Mouse (Mus musculus) midbrain, embryonic 14.5 days (tissue): Measurements from ENCODE around the gene Gm5475. TPM values are rescaled to one million over a fixed set of nuclear protein-coding genes. Genes with fewer than 3 reads are reported as not detected.

Experiments
- ATAC-seq: fragments of 200-750 bp; cut with Nextera tagmentation; 2 replicates; pipeline ENCODE4 v1.8.0; 2017; ENCODE audit warnings: moderate number of reproducible peaks, moderate library complexity; ENCODE audit not compliant: low FRiP score, low TSS enrichment
- DNase-seq: peaks from one replicate; pipeline ENCODE4 v3.0.0-alpha.2; 2015
- H3K27ac ChIP-seq: fragments of 300-500 bp; sonication (generic); replicated peaks from 2 replicates; pipeline ENCODE4 v1.5.1; 2014; ENCODE audit warnings: mild to moderate bottlenecking, low read depth, low read length, moderate library complexity
- H3K27me3 ChIP-seq: fragments of 300-500 bp; sonication (generic); 2 replicates; pipeline ENCODE4 v1.6.1; 2014; ENCODE audit warnings: low read length, control low read depth, mixed read lengths; ENCODE audit not compliant: control insufficient read depth, insufficient read depth
- H3K36me3 ChIP-seq: fragments of 300-500 bp; sonication (generic); 2 replicates; pipeline ENCODE4 v1.6.1; 2014; ENCODE audit warnings: low read length, control low read depth; ENCODE audit not compliant: control insufficient read depth, insufficient read depth
- H3K4me1 ChIP-seq: fragments of 300-500 bp; sonication (generic); 2 replicates; pipeline ENCODE4 v1.6.1; 2014; ENCODE audit warnings: mild to moderate bottlenecking, antibody characterized with exemption, low read length, control low read depth; ENCODE audit not compliant: control insufficient read depth, insufficient read depth
- H3K4me2 ChIP-seq: fragments of 300-500 bp; sonication (generic); 2 replicates; pipeline ENCODE4 v1.6.1; 2014; ENCODE audit warnings: mild to moderate bottlenecking, low read length, moderate library complexity
- H3K4me3 ChIP-seq: fragments of 300-500 bp; sonication (generic); replicated peaks from 2 replicates; pipeline ENCODE4 v1.5.1; 2014; ENCODE audit warnings: low read depth, low read length
- H3K9ac ChIP-seq: fragments of 300-500 bp; sonication (generic); replicated peaks from 2 replicates; pipeline ENCODE4 v1.6.1; 2014; ENCODE audit warnings: mild to moderate bottlenecking, low read length, moderate library complexity
- H3K9me3 ChIP-seq: fragments of 300-500 bp; sonication (generic); 2 replicates; pipeline ENCODE4 v1.6.1; 2016; ENCODE audit warnings: low read length, control low read depth, mixed read lengths; ENCODE audit not compliant: control insufficient read depth
- WGBS: fragments of 180-500 bp; shearing (Covaris S2); extraction: QIAGEN DNeasy Blood & Tissue Kit; methylation state at CpG from one replicate; pipeline ENCODE4 v1.1.7; 2014; 5-methylcytosine and 5-hydroxymethylcytosine counted together
- polyA plus RNA-seq: library from polyadenylated mRNA; unstranded; fragments of >200 nt; fragmentation: Nextera tagmentation; extraction: Ambion mirVana; gene quantifications from 2 replicates; pipeline ENCODE4 v1.2.1, GENCODE M21; 2014

The Gm5475 gene
- polyA plus RNA-seq, 1 experiment from 2014 or later = not detected

DNA sequence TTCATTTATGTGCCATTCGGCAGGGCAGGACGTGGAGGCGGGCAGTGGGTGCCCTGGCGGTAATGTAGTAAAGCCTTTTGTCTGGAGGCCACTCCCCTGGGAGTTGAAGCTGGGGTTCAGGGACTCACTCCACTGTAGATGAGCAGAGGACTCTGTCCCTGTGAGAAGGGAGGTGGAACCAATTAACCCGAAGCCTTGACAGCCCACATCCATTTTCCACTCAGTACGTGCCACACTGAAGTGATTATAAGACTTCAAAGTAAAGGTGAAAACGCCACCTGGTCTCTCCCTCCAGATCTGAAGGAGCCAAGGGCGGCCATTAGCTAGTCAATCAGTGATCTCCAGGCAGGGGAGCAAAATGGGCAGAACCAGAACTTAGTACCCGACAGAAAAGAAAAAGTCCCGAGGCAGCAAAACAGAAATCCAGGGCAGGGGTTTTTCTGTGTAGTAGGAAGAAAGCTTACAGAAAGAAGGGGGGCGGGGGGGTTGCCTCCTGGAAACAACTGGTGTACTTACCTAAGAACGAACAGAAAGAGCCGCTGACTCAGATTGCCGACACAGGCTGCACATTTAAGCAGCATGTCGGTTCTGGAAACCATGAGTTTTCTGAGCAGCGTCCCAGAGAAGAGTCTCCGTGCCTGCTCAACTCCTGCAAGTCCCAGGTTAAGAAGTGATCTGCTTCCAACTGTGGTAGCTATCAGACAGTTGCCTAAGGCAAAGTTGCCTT is 2.6 kb downstream of the Gm5475 start, which contains the start of gene Slc11a2:
TSS of gene Slc11a2 (minus strand) at position 677 of the 727 bp plus-strand sequence.
- Histone ChIP-seq H3K27me3 (peaks cover 22% of the 10 kb centered on the region), H3K9ac (peak within 1 kb of the TSS; percentile 16; the same call in 1 of the 2 replicates), H3K4me2 (peak within 1 kb of the TSS; percentile 92), H3K27ac (no peak within 1 kb of the TSS), H3K9me3 (no peaks in the 10 kb centered on the region), H3K4me3 (peak within 1 kb of the TSS; percentile 97), H3K36me3 (no peaks in the 10 kb centered on the region), H3K4me1 (peaks cover 21% of the 10 kb centered on the region)
- no peak for ATAC-seq
- WGBS = 29% methylated on average over 17 of the region's 17 CpGs
- DNase-seq = peak; percentile 13

DNA sequence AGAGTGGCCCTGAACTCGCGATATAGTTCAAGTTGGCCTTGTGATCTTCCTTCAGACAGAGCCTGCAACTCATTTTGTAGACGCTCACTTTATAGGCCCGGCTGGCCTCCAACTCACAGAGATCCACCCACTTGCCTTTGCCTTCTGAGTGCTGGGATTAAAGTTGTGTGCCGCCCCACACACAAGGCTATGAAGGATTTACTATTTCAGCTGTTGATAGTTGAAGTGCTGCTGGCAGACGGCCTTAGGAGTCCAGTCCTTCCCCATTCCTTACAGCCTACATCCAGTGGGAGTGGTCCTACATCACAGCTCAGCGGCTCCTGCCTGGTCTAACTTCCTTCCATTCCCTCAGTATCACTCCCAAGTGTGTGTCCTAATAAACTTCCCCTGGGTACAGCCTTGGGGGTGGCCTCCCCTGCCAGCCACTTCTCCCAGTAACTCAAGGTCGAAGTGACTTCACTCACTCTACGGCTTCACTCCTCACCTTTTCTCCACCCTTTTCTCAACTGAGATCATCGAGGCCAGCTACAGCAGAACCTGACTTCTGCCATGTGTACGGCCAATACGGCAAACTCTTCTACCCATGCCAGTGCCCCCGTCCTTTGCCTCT is 6.5 kb downstream of the Gm5475 start:
- WGBS = 86% methylated on average over 13 of the region's 13 CpGs
- Histone ChIP-seq H3K9me3 (no peaks in the 10 kb centered on the region), H3K9ac (no peak overlapping the region), H3K27ac (no peak overlapping the region), H3K4me2 (no peak overlapping the region), H3K4me1 (peaks cover 10% of the 10 kb centered on the region), H3K27me3 (peaks cover 19% of the 10 kb centered on the region), H3K36me3 (no peaks in the 10 kb centered on the region), H3K4me3 (no peak overlapping the region)
- DNase-seq (no peak), ATAC-seq (no peak)

DNA sequence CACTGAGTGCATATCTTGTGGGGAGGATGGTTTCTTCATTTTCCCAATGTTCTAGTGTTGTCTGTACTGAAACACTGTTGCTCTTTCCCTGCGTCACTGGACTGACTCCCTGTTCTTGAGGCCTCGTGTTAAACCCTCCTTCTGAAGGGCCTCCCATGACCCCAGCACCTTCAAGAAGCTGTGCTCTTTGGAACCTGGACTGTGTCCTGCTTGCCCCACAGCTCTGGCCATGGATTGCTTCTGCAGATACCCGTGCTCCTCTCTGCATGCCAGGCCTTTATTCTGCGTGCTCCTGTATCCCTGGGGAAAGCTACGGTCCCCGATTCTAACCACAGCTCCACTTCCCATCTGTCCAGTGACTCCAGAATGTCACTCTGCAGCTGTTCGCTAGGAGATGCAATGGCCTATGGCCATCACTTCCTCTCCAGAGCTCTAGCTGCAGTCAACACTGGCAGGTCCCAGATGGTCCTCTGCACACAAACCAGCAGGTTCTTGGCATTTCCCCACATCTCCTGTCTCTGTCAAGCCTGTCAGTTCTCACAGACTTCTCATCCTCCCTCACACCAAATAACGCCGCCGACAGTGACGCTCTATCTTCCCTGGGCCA is 8.1 kb downstream of the Gm5475 start:
- no peak overlapping the region for H3K27ac ChIP-seq
- no peak overlapping the region for H3K9ac ChIP-seq
- no peak overlapping the region for H3K4me3 ChIP-seq
- no peaks in the 10 kb centered on the region for H3K9me3 ChIP-seq
- 77% methylated on average over 11 of the region's 11 CpGs for WGBS
- H3K27me3 ChIP-seq = peaks cover 4% of the 10 kb centered on the region
- ATAC-seq = no peak
- no peak overlapping the region for H3K4me2 ChIP-seq
- H3K36me3 ChIP-seq = no peaks in the 10 kb centered on the region
- peak; percentile 9 for DNase-seq
- H3K4me1 ChIP-seq = no peaks in the 10 kb centered on the region

DNA sequence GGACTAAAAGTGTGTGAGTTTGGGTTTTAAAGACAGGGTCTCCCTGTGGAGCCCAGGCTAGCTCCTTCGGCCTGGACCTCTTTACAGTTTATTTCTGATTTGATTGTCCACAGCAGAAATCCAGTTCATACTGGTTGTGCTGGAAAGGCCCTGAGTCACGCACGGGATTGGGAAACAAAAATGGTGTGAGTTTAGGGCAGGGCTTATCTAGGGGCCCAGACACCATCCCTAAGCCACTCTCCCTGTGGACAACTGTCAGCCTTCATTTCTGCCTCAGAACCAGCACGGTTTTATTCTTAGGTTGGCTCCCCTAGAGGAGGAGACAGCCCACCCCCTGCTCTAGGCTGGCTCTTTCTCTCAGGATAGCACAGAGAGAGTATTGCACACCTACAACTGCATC is 11.3 kb downstream of the Gm5475 start:
- 68% methylated on average over 4 of the region's 4 CpGs for WGBS
- no peak overlapping the region for H3K4me3 ChIP-seq
- ATAC-seq = no peak

DNA sequence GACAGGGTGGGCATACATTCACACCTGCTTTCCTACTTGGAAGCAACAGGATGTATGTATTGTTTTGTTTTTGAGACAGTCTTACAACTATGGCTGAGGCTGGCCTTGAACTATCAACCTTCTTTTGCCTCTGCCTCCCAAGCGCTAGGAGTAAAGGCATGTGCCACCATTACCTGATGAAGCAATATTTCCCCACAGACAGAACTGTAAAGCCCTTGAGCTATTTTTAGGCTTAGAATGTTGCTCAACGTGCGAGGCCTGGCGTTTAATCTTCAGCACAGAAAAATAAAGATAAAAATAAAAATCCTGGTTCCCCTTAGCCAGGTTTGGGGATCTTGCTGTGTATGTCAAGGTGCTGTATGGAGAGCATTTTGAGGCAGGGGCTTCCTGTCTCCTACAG is 14.2 kb downstream of the Gm5475 start:
- Histone ChIP-seq H3K27me3 (no peaks in the 10 kb centered on the region), H3K9ac (no peak overlapping the region), H3K4me1 (no peaks in the 10 kb centered on the region), H3K9me3 (no peaks in the 10 kb centered on the region), H3K4me2 (no peak overlapping the region), H3K36me3 (no peaks in the 10 kb centered on the region), H3K4me3 (no peak overlapping the region), H3K27ac (no peak overlapping the region)
- 90% methylated on average over 4 of the region's 4 CpGs for WGBS
- DNase-seq (no peak), ATAC-seq (no peak)

More for the DNA sequence above, 11.3 kb downstream of the Gm5475 start:
- Histone ChIP-seq H3K27me3 (no peaks in the 10 kb centered on the region), H3K4me1 (no peaks in the 10 kb centered on the region), H3K27ac (no peak overlapping the region), H3K9me3 (no peaks in the 10 kb centered on the region), H3K4me2 (no peak overlapping the region), H3K9ac (no peak overlapping the region), H3K36me3 (no peaks in the 10 kb centered on the region)
- no peak for DNase-seq

DNA sequence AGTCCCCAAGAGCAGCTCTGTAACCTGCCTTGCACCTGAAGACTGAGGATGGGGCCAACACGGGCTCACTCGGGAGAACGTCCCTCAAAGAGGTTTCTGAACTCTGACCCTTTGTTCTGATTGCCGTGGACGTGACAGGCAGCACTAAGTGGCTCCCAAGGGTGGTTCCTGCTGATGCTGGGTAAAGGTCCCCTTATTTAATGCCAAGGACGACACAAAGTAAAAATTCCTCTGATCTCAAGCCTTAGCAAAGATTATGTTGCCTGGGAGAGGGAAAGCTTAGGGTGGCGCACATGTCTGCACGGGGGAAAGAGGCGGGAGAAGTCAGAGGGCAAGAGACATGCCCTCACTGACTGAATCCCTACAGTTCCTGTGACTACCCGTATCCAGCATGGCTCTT is 14.6 kb downstream of the Gm5475 start:
- Histone ChIP-seq H3K4me2 (no peak overlapping the region), H3K27me3 (no peaks in the 10 kb centered on the region), H3K9me3 (no peaks in the 10 kb centered on the region), H3K36me3 (no peaks in the 10 kb centered on the region), H3K27ac (no peak overlapping the region), H3K9ac (no peak overlapping the region), H3K4me1 (no peaks in the 10 kb centered on the region), H3K4me3 (no peak overlapping the region)
- no peak for DNase-seq
- ATAC-seq = no peak
- WGBS = 56% methylated on average over 10 of the region's 10 CpGs

DNA sequence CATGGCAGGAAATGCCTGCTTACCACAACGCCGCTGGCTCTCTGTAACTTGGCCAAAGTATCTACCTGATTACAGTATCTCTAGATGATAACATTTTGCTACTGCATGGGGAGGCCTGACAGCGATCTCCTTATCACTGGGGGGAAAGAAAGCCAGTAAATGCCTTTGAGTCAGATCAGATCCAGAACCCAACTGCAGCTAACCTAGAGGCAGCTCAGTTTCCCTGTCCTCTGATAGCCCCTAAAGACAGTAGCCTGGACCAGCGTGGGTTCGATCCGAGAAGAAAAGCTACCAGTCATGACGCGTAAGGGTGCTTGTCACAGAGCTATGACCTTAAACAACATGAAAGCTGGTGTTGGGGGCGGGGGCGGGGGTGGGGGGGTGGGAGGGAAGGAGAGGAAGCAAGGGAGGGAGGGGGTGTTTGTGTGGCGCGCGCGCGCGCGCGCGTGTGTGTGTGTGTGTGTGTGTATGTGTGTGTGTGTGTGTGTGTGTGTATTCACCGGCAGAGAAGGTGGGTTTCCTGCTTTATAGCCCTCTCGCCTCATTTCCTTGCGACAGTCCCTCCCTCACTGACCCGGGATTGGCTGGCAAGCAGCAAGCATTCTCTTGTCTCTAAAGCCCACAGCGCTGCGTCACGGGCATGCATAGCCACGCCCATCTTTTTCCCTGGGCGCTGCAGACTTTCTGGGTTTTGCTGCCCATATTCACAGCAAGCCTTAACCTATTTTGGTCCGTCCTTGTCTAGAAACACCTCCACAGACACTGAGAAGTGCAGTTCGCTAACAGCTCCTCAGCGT is 21.4 kb downstream of the Gm5475 start:
- peak; percentile 96 for DNase-seq
- peak overlapping the region; percentile 40 for H3K4me3 ChIP-seq
- 10% methylated on average over 20 of the region's 31 CpGs for WGBS
- peak overlapping the region; percentile 52 for H3K9ac ChIP-seq
- H3K4me2 ChIP-seq = peak overlapping the region; percentile 66
- H3K4me1 ChIP-seq = no peaks in the 10 kb centered on the region
- H3K27me3 ChIP-seq = no peaks in the 10 kb centered on the region
- H3K9me3 ChIP-seq = no peaks in the 10 kb centered on the region
- peak overlapping the region; percentile 65 for H3K27ac ChIP-seq
- no peaks in the 10 kb centered on the region for H3K36me3 ChIP-seq
- ATAC-seq = peak; percentile 95

DNA sequence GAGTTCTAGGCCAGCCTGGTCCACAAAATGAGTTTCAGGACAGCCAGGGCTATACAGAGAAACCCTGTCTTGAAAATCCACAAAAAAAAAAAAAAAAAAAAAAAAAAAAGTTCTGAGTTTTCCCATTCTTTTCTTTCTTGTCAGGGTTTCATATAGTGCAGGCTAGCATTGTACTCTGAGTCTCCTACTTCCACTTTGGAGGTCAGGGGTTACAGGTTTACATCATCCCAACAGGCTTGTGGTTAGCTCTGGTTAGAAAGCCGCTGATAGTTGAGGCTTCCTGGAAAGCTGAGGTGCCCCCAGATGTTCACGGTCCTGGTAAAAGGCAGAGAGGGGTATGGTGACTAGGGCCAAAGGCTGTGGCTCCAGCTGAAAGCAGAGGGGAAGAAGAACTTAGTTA is 24.9 kb downstream of the Gm5475 start:
- Histone ChIP-seq H3K9me3 (no peaks in the 10 kb centered on the region), H3K4me3 (no peak overlapping the region), H3K4me2 (no peak overlapping the region), H3K36me3 (no peaks in the 10 kb centered on the region), H3K27me3 (no peaks in the 10 kb centered on the region), H3K4me1 (no peaks in the 10 kb centered on the region), H3K9ac (no peak overlapping the region), H3K27ac (no peak overlapping the region)
- no peak for DNase-seq
- WGBS = 89% methylated on average over 2 of the region's 2 CpGs
- ATAC-seq = no peak
